Mouse (Mus musculus): Measurements from ENCODE around the gene Elovl3.

DNA sequence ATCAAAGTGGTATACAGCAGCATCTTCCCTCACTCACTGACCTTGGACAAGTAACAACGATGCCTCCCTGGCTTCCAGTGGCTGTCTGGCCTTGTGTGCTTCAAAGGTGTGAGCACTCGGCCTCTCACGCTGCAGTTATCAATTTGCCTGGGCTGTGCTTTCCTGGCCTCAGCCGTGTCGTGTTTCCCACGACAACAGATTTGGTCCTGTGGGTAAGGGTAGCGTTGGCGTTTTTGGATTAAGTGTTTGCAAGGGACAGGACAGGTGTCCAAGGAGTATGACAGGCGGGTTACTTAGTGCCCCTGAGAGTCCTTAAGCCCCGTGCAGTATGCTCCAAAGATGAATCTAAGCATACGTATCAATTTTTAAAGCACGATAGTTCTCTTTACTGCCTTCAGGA is 17.4 kb downstream of the Elovl3 start:
- TF ChIP-seq POLR2A (IDR thresholded peaks at IDR 0.05; ENCODE audit: insufficient read depth, low read length) = no peak
- no peak for TF ChIP-seq CTCF (IDR thresholded peaks at IDR 0.05; ENCODE audit: low read depth, low read length)
- TF ChIP-seq EP300 (IDR thresholded peaks at IDR 0.05; ENCODE audit: insufficient read depth, low read depth, low read length) = no peak
